Mouse (Mus musculus): ENCODE data around the gene Actr1b.
"Not testable (repeated sequence)": the region's sequence is repeated elsewhere in the genome, so short reads cannot be mapped to it uniquely, and the experiment has no call there.

Actr1b gene

DNA sequence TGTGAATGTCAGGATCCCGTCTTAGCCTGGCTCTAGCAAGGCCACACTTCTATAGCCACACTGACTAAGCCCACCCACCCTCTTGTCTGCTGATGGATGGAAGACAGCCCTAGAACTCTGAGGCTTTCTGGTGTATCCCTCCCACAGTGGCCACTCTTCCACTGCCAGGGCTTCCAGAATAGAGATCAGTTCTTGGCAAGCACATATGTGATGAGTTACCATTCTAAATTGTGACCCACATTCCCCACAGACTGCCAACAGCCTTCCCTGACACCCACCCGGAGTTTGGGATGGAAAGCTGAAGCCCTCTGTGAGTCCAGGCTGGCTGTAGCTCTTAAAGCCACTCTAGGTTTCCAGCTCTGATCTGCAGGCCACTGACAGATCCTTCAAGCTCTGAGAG, 7.1 kb downstream of the Actr1b start:
- DNase-seq (ENCODE audit: extremely low read depth, low read depth) = no peak

DNA sequence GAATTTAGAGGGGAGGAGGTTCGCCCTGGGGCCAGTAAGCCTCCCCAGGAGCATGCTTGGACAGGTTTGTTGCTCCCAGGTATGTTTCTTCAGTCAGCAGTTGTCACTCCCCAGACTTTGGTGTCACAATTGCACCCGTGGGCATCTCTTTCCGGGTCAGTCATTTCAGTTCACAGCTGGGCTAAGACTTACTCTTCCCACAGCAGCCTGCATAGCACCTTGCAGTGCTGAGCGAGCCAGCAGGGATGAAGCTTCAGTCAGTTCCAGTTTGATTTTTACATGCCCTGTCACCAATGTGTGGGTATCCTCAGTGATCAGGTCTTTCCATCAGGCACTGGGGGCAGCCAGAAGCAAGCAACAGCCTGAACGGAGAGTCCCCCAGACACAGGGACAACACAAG, 17.2 kb downstream of the Actr1b start:
- no peak for DNase-seq (ENCODE audit: extremely low read depth, low read depth)

DNA sequence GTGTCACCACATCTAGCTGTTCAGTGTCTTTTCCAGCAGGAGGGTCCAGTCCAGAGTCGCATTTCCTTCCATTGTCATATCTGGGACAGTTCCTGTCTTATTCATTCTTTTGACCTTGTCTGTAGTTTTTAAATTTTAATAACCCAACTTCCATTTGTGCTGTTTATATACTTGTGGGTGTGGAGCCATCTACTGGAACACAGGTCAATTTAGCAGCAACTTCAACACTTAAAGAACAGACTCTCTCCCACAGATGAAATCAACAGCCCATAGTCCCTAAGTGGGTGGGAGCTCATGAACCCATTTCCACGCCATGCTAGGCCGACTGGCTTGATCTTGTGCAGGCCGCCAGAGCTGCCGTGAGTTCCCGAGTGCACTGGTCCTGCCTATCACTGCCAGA, 17.8 kb downstream of the Actr1b start:
- no peak for DNase-seq (ENCODE audit: extremely low read depth, low read depth)

DNA sequence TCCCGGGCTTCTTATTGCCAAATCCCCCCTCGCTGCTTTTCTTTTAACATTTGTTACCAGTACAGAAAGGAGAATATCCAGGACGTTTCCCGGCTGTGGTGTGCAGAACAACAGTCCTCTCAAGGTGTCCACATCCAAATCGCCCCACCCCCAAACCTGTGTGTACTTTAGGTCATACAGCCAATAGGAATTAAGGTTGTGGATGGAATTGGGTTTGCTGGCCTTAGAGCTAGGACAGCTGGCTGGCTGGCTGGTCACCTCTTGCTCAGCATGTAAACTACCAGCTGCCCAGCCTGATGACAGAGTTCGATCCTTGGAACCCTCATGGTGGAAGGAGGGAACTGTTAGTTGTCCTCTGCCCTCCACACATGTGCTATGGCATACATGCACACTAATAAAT, 19.4 kb downstream of the Actr1b start:
- DNase-seq (ENCODE audit: extremely low read depth, low read depth) = no peak

DNA sequence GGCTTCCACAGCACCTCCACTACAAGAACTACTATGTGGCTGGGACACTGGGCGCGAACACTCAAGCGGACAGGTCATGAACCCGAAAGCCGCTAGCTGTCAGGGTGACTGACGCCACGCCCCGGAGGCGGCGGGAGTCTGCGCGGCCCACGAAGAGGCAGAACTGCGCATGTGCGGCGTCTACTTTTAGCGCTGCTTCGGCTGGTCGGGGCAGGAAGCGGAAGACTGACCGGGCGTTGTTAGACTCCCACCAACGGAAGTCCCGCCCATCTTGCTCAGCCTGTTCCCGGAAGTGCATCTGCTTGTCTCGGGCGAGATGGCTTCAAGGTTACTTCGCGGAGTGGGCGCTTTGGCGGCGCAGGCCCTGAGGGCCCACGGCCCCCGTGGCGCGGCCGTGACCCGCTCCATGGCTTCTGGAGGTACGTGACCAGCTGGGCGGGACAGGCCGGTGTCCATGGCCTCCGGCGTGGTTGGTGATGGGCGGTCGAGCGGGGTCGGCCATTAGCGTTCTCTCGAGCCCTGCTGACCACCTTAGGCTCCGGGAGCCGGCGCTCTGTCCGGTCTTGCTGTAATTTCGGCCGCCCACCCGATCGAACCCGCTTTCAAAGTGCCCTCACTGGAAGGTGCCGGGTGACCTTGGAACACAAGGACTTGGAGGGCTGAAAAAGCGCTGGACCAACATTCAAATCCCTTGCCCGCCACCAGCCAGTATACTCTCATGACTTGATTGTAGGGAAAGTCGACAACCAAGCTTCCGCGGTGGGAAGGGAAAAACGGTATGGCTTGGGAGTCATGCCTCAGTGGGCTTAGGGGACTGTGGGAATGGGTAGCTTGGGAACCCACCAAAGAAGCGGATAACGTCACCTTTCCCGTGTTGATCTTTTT, 22.7 kb downstream of the Actr1b start, which contains the start of gene Cox5b:
Gene Cox5b (plus strand): TSS at position 179 of the 885 bp plus-strand sequence.
- DNase-seq (ENCODE audit: extremely low read depth, low read depth) = peak; percentile 92

DNA sequence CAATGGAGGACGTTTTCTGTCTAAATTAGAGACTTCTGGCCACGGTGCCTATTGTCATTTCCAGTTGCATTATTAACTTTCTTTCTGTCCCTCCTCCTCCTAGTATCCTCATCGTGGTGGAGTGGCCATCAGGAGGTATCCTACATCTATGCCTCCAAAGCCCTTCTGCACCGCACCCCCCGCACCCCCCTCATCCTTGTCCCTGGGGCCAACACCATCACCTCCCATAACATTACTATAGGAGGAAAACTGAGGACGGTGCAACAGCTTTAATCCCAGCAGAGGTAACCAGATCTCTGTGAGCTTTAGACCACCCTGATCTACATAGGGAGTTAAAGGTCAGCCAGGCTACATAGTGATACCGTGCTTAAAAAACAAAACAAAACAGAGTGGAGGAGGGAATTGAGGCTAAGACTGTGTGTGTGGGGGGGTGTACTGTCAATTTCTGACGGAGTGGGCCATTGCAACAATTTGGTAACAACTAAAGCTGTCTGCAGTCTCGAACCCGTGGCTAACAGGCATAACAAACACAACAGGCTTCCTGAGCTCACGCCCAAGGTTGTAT, 23.5 kb downstream of the Actr1b start:
- DNase-seq (ENCODE audit: extremely low read depth, low read depth) = no peak

DNA sequence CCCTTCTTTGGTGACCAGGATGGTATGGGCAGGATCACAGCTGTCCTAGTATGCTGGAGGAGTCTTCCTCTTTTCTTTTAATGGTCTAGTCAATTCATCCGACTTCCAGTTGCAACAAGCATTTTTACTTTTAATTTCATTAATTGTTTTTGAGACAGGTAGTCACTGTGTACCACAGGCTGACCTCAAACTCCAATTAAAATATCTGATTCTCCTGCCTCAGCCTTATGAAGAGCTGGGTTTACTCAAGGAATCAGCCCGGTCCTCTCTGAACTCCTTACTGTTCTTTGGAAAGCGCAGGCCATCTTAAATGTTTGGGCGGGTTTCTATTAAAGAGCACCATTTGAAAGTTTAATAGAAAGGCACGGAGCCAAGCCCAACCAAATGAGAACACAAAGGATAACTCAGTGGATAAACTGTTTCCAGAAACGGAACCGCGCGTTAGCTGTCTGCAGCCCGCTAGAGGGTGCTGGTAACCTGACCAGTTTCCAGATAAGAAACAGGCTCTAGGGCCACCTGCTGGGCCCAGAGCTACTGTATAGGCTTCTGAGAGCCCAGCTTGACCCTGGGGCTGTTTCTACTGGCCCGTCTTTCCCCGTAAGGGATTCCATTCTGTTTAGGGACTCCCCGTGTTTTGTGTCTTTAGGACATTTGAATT, 30.3 kb downstream of the Actr1b start:
- peak; percentile 61 for DNase-seq (ENCODE audit: extremely low read depth, low read depth)

DNA sequence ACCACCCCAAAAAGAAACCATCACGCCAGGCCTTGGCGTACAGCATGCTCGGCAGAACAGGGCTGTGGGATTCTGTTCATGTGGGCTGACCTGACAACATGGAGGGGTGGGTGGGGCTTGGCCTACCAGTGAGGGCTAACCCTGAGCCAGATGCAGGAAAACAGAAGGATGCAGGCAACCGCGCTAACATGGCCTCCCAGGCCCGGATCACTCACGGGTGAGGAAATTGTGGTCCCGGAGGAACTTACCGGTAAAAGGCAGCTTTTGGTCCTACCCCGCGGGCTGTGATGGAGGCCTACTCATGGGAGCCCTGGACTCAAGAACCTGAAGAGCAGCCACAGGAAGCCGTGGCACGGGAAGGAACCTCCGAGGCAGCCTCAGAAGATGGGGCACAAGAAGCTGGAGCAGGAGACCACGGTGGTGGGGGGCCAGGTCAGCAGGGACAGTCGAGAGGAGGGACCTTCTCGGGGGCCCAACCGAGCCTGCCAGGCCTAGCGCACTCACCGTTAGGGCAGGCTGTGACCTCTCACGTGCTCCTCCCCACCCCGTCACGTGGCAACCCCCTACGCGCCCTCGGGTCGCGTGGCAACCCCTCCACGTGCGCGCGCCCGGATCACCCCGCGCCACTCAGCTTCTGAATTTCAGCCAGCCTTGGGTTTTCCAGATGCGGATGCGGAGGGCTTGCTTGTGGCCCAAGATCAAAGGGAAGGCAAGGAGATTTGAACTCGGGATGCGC, 31.4 kb downstream of the Actr1b start, which contains the start of gene Fam178b:
Gene Fam178b (minus strand): TSS at position 564 of the 736 bp plus-strand sequence.
- DNase-seq (ENCODE audit: extremely low read depth, low read depth) = no peak

DNA sequence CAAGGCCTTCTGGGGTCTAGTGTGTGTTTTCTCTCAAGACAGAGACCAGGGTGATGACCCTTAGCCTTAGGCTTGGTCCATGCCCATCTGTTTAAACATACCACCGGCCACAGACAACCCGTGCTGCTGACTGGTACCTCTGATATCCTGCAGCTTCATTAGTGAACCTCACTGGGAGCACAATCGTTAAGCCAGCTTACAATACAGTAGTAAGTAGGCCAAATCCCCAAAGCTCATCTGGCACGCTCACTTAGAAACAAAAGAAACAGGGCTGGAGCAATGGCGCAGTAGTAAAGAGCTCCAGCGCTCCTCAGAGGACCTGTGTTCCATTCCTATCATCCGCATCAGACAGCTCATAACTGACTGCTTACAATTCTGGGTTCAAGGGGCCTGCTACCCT, 33.3 kb downstream of the Actr1b start:
- DNase-seq (ENCODE audit: extremely low read depth, low read depth) = no peak

DNA sequence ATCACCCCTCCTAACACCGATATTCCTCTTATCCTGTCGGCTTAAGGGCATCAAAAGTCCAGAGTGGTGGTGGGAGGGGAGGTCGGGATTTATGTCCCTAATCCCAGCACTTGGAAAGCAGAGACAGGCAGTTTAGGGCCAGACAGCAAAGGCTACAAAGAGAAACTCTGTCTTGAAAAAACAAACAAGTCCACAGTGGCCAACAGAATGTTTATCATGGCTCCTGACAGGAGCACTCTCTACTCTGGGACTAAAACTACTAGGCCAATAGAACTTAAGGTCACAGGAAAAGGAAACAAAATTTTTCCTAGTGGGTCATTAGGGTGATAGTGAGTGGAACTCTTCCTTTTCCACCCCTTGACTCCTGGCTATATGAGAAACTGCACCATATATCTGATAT, 39.3 kb downstream of the Actr1b start:
- DNase-seq (ENCODE audit: extremely low read depth, low read depth) = no peak

DNA sequence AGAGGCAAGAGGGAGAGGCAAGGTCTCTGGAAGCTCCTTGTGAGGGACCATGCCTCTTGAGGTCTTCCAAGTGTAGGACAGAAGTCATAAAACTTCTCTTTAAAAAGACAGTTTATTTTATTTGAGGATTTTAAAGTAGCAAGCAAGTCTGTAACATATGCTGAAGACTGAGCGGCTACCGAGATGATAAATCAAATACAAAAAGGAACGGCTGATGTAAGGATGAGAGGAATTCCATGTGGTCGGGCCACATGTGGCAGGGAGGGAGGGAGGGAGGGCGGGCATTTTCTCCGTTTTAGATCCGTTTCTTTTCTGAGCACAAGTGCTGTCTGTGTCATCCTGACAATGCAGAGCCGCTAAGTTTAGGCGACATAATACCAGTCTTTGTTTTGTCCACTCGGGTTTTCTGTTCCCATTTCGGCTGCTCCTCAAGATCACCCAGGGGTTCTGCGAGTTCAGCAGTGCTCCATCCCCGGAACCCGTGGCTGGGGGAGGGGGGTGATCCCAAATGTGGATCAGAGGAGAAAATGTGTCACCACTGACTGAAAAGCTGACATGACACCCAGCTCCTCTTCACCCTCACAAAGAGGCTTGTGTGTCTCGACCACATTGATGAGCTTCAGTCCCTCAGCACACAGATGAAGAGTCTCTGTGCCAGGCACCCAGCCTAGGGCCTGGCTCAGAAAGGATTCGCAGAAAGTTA, 41.4 kb downstream of the Actr1b start:
- DNase-seq (ENCODE audit: extremely low read depth, low read depth) = no peak

DNA sequence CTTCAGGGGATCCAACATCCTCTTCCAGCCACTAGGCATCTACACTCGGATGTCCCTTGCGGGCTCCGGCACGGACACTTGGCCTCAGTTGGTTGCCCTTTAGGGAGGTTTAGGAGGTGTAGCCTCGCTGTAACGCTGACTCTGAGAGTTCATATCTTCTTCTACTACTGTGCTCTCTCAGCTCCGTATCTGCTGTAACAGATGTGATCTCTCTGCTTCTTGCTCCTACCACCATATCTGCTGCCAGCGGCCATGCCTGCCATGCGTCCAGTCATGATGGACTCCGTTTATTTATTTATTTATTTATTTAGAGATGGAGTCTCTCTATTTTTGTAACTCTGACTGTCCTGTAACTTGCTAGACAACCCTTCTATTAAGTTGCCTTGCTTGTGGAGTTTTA, 43.0 kb downstream of the Actr1b start:
- no peak for DNase-seq (ENCODE audit: extremely low read depth, low read depth)

DNA sequence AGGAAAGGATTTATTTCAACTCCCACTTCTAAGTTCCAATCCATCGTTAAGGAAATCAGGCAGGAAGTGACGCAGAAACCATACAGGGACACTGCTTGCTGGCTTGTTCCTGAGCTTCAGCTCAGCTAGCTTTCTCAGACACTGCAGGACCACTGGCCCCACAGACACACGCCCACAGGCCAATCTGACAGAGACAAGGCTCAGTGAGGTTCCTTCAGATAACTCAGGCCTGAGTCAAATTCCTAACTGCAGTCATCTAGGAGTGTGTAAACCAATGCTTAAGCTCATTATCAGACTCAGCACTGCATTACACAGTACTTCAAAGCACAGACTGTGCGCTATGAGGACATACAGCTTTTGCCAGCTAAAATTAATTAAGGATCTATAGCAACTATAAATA, 44.0 kb downstream of the Actr1b start:
- DNase-seq (ENCODE audit: extremely low read depth, low read depth) = no peak

DNA sequence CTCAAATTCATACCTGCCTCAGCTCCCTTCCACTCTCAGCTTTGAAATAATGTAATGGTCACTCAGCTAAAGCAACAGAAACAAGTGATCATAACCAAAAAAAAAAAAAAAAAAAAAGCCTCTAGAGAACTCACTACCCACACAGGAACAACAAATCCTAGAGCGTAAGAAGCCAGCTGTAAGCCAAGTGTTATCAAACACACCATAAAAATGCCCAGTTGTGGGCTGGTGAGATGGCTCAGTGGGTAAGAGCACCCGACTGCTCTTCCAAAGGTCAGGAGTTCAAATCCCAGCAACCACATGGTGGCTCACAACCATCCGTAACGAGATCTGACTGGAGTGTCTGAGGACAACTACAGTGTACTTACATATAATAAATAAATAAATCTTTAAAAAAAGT, 46.2 kb downstream of the Actr1b start:
- not testable (repeated sequence) for DNase-seq (ENCODE audit: extremely low read depth, low read depth)

DNA sequence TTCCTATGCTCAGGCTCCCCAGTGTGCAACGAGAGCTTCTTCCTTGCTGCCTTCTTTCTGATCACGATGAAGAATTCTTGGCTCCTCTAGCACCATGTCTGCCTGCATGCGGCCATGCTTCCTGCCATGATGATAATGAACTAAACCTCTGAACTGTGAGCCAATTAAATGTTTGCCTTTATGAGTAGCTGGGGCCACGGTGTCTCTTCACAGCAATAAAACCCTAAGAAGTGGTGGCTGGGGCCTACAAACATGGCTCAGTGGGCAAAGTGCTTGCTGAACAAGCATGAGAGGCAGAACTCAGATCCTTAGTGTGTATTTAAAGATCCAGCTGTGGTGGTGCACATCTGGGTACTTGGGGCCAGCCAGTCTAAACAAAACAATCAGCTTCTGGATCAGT, 48.3 kb downstream of the Actr1b start:
- no peak for DNase-seq (ENCODE audit: extremely low read depth, low read depth)

DNA sequence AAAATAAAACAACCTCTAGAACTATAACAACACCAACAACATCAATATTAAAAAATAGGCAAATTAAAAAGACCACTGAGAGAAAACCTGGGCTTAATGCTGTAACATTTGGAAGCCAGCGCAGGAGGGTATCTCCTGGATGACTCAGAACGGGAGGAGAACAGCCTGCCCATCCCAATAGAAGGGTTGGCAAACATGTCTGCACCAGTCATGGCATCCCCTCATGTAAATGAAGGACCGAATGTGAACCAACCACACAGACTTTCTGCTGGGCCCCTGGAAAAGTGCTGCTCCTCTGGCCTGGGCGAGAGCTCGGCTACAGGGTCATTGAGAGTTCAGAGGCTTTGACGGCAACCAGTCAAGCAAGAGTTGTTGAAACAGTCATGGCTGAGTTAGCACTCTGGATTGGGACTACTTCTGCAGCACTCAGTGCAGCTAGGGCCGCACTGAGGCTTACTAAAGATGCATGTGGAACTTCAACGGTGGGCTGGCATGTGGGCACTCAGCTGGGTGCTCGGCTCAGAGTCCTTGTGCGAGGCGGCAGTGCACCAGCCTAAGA, 49.0 kb downstream of the Actr1b start:
- DNase-seq (ENCODE audit: extremely low read depth, low read depth) = no peak

DNA sequence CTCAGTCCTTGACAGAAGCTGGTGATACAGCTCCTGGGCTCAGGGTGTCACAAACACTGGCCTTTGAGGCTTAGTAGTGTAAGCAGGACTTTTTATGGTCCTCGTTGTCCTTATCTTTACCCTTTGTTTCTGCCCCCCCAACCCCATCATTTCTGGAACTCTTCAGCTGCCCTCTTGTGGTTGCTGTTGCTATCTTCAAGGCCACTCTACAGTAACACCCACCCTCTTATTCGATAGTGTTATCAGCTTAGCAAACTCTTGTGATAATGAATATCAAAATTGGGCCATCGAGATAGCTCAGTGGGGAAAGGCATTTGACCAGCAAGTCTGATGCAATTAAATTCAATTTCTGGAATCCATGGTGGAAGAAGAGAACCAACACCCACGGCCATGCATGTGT, 49.8 kb downstream of the Actr1b start:
- no peak for DNase-seq (ENCODE audit: extremely low read depth, low read depth)

DNA sequence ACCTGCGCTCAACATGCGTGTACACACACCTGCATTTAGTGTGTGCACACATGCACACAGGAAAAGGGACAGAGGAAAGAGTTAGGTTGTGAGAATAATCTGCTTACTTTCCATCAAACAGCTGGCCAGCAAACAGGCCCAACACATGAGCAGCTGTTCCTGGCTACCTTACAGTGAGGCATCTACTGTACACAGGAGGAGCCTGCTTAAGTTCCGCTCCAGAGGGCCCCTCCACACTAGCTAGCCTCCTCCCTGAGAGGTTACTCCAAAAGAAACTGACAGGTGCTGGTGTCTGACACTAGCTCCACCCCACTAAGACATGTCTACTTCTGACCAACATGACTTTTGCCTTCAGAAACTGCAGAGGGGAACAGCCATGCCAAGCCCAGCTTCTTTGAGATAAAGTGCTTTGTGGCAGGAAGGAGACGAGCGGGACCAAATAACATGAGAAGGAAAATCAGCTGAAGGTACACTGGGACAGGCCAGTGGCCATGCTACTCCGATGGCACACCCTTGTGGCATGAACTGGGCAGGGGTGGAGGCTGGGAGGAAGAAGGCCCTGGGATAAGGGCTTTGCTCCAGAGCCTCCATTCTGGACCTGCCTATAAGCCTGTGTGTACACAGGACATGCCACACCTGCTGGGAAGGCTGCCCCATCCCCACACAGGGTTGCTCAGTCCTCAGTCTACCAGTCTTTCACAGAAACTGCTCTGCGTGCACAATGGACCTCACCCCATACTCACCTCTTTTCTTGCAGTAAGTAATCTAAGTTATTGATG, 55.4 kb downstream of the Actr1b start:
- DNase-seq (ENCODE audit: extremely low read depth, low read depth) = no peak

DNA sequence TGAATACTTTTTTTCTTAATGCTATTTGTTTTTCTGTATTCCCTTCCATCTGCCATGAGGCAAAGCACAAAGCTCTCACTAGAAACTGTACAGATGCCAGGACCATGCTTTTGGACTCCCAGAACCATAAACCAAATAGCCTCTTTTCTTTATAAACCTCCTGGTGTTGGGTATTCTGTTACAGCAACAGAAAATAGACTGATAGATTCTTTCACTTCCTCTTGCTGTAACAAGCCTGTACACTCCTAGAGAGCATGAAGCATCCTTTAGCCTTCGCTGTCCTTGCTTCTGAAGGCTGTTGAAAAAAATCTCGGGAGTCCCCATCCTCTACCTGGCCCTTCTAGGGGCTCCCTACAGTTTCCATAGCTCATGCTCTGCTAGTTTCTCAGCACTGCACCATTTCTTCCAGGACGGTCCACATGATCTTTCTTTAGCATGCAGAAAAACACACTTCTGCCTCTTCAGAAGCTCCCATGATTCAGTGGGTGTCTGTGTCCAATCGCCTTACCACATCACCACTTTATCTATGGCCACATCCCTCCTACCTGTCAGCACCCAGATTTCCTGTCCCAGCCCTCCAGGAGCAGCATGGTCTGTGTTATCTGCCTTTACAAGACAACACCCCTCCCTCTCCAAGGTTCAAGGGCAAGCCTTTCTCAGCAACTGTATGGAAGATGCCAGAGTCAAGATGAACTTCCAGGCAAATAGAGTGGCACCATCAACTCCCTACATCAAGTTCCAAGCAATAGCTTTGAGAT, 56.4 kb downstream of the Actr1b start:
- DNase-seq (ENCODE audit: extremely low read depth, low read depth) = peak; percentile 71

Data from MEL-GATA-1-ER (cell line).